Mouse (Mus musculus) induced T-regulatory cell, adult 2 months (primary cell): ENCODE results near the gene Acp6.
"Not testable (repeated sequence)": the region's sequence is repeated elsewhere in the genome, so short reads cannot be mapped to it uniquely, and the experiment has no call there.

Source experiments
- DNase-seq: peaks from one replicate; pipeline ENCODE4 v3.0.0-alpha.2; 2012; ENCODE audit warnings: low read depth

Acp6 gene

DNA sequence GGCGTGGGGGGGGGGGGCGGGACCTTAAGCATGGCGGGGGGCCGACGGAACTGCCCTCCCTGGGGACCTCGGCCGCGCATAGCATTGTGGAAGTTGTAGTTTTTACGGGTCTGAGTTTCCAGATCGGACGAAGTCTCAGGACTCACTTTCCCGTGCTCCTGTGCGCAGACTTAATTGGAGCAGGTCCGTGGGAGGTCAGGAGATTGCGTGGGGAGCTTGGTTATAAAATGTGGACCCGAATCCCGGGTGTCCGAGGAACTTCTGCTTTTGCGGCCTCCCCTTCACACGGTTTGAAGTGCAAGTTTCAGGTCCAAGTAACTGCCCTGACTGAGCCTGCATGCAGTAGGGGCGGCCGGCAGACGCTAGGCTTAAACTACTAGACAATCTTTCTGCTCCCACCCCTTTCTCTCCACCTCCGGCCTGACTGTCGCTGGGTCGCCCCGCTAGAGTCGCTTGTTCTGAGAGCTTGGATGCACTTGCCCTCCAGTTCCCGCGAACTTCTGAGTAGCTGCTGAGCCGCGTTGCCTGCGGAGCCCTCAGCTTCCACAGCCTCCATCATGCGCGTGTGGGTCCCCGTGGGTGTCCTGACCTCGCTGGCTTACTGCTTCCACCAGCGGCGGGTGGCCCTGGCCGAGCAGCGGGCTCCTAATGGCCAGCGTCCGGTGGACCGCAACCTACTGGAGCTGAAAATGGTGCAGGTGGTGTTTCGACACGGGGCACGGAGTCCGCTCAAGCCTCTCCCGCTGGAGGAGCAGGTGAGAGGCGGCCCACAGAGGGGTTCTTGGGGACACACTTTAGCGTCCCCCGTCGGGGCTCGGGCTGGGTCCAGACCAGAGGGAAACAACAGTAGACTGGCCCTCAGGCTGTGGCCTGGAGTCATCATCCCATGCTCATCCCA, at the start of gene Acp6:
TSS of gene Acp6 (plus strand) at position 167 of the 898 bp plus-strand sequence.
- peak; percentile 93 for DNase-seq

DNA sequence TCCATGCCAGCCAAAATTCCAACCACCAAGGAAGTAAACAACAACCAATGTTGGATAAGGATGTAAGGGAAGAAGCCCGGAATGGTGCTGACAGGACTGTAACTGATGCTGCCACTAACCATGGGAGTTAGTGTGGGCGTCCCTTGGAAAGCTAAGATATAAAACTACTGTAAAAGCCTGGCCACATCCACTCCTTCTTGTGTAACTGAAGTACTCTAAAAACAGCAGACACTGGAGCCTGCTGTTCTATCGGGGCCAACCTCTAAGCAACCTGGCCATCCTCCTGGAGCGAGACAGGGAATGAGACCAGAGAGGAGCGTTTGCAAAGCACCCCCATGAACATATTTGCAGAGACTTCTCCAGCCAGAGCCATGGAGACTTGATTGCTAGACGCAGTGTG, 41.1 kb upstream of the Acp6 start:
- DNase-seq = no peak

- DNase-seq = no peak
These were observed 40.3 kb upstream of the Acp6 start for GRCm38 (mm10) chr3:97118313-97118712.

GRCm38 (mm10) chr3:97124193-97124592, 34.4 kb upstream of the Acp6 start:
- peak; percentile 72 for DNase-seq

DNA sequence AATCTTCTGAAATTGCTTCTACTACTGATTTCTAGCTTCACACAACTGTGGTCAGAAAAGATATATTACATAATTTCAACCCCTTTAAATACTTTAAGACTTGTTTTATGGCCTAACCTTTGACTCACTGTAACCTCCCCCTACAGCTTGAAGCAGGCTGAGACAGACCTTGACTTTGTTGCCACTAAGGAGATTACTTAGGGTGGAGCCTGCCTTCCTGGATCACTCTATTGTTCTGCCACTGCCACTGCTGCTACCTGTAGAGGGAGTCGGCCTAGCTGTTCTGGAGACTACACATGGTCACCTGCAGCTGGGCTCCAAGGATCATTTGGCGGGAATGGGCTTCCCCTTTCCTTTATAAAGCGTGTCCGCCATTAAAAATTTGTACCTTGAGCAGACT, 29.2 kb upstream of the Acp6 start:
- DNase-seq = no peak

GRCm38 (mm10) chr3:97137666-97138065, 20.9 kb upstream of the Acp6 start:
- DNase-seq = not testable (repeated sequence)

DNA sequence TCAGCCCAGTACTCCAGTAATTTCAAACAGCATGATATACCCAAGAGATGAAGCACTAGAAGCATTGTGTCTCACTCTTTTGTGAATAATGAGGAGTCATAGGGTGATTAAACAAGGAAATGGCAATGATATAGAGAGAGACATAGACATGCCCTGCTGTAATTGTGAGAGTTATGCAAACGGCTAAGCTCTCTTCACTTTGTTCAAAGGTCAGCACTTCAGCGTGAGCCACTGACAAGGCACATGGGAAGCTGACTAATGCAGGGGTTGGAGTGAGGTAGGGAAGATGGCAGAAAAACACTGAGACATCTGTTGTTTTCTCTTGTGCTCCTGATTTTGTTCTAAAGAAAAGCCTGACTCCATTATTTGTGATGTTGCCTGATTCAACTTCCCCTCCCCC, 7.5 kb upstream of the Acp6 start:
- no peak for DNase-seq

DNA sequence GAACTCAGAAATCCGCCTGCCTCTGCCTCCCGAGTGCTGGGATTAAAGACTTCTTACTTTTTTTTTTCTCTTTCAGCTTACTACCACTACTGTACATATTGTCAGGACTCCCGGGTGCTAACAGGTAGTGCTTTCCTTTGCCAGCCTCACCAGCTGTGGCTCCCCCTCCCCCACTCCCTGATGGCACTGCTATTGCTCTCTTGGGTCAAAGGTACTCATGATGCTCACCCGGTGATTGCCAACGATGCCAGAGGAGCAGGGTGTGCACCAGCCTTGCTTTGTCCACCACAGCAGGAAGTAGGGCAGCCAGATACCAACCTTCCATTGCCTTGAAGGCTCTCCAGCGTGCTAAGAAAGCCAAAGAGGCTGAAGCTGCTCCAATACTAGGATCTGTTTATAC, 2.1 kb upstream of the Acp6 start:
- no peak for DNase-seq

DNA sequence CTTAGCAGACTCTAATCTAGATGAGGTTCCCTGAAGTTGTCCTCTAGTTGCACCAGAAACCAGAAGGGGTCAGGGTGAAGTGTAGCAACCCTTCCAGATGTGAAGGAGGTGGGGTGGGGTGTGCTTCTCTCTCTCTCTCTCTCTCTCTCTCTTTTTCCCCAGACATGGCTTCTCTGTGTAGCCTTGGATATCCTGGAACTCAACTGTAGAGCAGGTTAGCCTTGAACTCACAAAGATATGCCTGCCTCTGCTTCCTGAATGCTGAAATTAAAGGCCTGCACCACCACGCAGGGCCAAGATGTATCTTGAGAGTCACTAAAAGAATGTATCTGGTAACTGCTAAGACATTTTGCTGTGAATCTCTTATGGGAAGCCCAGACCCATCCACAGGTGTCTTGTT, 1.3 kb upstream of the Acp6 start:
- DNase-seq = no peak

- peak; percentile 71 for DNase-seq
These were observed 498 bp upstream of the Acp6 start for GRCm38 (mm10) chr3:97157958-97158599.

DNA sequence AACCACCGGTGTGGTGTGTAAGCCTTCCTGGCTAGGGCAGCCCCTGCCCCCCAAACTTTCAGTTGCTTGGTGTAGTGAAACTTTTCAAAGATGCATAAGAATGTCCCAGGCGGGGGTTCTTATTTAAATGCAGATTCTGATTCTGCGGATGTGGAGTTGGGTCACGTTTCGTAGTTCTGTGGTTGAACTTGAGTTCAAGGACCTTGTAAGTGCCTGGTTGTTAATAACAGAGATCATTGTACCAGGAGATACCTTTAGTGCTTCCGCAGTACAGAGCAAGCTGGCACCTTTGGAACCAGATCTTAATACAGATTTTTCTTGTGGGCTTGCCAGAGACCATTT, 903 bp downstream of the Acp6 start:
- DNase-seq = peak; percentile 48

GRCm38 (mm10) chr3:97159986-97160385, 1.4 kb downstream of the Acp6 start:
- DNase-seq = no peak

- no peak for DNase-seq
These were observed 2.3 kb downstream of the Acp6 start for GRCm38 (mm10) chr3:97160908-97161307.

DNA sequence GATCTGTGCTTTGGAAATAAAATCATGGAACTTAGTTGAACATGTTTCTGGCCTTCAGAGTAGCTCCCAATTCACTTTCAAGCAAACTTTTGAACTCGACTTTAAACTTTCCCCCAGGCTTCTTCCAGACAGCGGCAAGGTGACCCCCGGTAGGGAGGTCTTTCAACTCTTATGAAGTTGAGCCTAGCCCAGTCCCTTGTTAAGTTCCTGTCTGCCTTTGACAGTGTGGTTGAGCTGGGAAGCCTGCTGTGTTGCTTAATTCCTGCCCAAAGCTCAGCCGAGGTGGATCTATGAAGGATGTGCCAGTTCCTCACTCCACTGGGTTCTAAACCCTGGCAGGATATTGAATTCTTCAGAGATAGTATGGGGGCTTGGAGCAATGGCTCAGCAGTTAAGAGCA, 3.2 kb downstream of the Acp6 start:
- DNase-seq = no peak

DNA sequence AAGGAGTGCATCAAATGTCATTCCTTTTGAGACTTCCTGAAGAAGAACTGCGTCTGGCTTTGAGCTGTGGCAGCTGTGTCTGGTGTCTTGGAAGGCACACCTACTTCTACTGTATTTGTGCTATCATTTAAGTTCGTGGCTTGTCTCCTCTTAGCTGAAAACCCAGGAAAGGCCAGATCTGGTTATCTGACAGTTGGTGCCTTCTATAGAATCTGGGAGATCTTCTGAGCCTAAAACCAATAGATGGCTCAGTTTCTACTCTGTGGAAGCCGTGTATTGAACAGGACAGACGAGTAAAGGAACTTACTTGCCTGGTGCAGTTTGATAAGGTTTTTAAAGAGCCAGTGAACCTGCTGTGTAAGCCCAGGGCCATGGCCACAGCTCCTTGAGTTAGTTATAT, 5.9 kb downstream of the Acp6 start:
- no peak for DNase-seq

GRCm38 (mm10) chr3:97167126-97167525, 8.5 kb downstream of the Acp6 start:
- DNase-seq = no peak

- DNase-seq = no peak
These were observed 13.0 kb downstream of the Acp6 start for GRCm38 (mm10) chr3:97171531-97171930.

- no peak for DNase-seq
These were observed 13.7 kb downstream of the Acp6 start for GRCm38 (mm10) chr3:97172231-97172630.

- no peak for DNase-seq
These were observed 14.1 kb downstream of the Acp6 start for GRCm38 (mm10) chr3:97172632-97173031.

- DNase-seq = no peak
These were observed 20.3 kb downstream of the Acp6 start for GRCm38 (mm10) chr3:97178885-97179284.

- DNase-seq = no peak
These were observed 21.9 kb downstream of the Acp6 start for GRCm38 (mm10) chr3:97180527-97180926.

DNA sequence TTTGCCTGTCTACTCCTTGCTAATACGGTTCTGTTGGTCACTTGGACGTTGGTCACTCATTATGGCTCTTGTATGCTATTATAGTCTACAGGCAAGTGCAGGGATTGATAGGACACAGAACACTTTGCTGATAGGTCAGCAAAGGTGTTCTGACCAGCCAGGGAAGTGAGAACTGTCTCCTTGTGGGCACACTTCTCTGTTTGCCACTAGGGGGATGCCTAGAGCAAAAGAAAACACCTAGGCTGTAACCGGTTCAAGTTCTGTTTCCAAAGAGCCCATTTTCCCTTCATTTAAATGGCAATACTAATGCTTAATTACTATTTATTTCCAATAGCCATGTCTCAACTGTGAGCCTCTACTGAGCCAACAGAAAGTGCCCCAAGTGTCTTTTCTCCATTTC, 25.2 kb downstream of the Acp6 start:
- peak; percentile 22 for DNase-seq

DNA sequence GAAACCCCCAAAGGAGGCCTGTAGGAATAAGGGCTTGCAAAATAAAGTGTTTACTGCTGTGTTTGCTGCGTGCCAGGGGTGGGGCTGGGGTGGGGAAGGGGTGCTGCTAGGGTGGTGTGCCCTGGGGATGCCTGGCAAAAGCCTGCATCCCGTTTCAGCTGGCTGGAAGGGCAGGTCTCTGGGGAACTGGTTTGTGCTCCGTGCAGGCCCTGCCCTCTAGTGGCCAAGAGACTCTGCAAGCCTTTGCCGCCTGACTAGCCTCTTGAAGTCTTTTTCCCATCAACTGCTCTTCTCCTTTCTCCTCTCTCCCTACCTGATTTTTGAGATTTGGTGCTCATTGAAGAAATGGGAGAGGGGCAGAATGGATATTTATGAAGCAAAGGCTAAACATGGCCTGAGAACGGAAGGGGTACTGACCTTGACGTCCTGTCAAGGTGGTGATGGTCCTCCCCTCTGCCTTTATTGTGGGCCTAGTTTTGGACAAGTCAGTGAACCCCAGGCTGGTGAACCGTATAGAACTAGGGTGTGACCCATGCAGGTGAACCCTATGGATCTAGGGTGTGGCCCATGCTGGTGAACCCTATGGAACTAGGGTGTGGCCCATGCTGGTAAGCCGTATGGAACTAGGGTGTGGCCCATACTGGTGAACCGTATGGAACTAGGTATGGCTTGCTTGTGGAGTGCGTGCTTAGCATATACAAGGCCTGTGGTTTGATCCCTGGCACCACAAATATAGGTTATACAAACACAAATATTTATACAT, 26.7 kb downstream of the Acp6 start:
- peak; percentile 61 for DNase-seq
